11 mouse cellular contexts compared by ENCODE assay signal in the genomic region with DNA sequence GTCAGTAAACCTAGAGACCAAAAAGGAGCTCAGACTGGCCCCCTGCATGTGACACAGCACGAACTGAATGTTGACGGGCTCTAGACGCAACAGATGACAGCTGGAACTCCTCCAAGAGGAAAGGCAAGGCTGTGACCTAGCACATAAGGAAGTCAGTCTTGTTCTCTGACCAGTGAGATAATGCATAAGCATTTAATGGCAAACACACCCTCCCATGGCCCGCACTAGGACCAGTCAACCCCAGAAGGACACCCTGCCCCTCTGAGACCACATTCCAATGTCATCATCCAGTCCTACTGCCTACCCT. TPM values are rescaled to one million over a fixed set of nuclear protein-coding genes. Genes with fewer than 3 reads are reported as not detected.
DNase-seq lines count a peak whose midpoint lies in the region; ATAC-seq lines count a peak whose summit lies in the region.
"Had no signal": no experiment of that assay in that cellular context is flagged by ENCODE, and none has a peak within 500 bp of the region (broad histone marks: within the 10 kb centered on the region; RNA-seq: fewer than 3 reads in every experiment).

No protein-coding gene starts in this region.

- DNase-seq in layer of hippocampus, adult 9-11 months, result peak; percentile 45
- no peak for DNase-seq in layer of hippocampus, postnatal 14 days (ENCODE audit: low spot score in 2 of 2)
- DNase-seq in embryonic facial prominence, embryonic 10.5 days (ENCODE audit: low spot score), result no peak
- DNase-seq in heart, postnatal 10 days, result peak; percentile 47 to 50
- no peak for DNase-seq in forebrain, embryonic 10.5 days (ENCODE audit: extremely low spot score, low spot score)
- DNase-seq in embryo, embryonic 10.5 days (ENCODE audit: low spot score), result no peak
- DNase-seq in hindbrain, embryonic 10.5 days (ENCODE audit: low spot score), result no peak
- DNase-seq: kidney, adult 2 months; left cerebral cortex, postnatal 4 days had no signal

- intact Hi-C loops in heart, postnatal 10 days (cut with DNase I), result loop anchor here (5.0 kb wide), 1 partner anchor 42 kb away; no protein-coding TSS in a partner anchor

- no peaks in the 10 kb centered on the region for H3K9me3 ChIP-seq in embryonic facial prominence, embryonic 10.5 days
- no peaks in the 10 kb centered on the region for H3K9me3 ChIP-seq in forebrain, embryonic 10.5 days
- no peaks in the 10 kb centered on the region for H3K9me3 ChIP-seq in hindbrain, embryonic 10.5 days

- ATAC-seq in megakaryocyte progenitor cell, adult 5-6 weeks (replicated peaks; ENCODE audit: poor library complexity), result peak; percentile 15
- ATAC-seq: Patski had no signal

- H3K27me3 ChIP-seq in embryonic facial prominence, embryonic 10.5 days (replicated peaks; ENCODE audit: low read depth, poor library complexity, severe bottlenecking), result peaks cover 11% of the 10 kb centered on the region
- H3K27me3 ChIP-seq in forebrain, embryonic 10.5 days (ENCODE audit: poor library complexity, severe bottlenecking), result peaks cover 13% of the 10 kb centered on the region
- H3K27me3 ChIP-seq in hindbrain, embryonic 10.5 days (ENCODE audit: insufficient read depth, poor library complexity, severe bottlenecking), result peaks cover 11% of the 10 kb centered on the region; the same call in 1 of the 2 replicates
- H3K27me3 ChIP-seq: Patski had no signal

- H3K4me1 ChIP-seq in embryonic facial prominence, embryonic 10.5 days, result peaks cover 21% of the 10 kb centered on the region
- peaks cover 24% of the 10 kb centered on the region for H3K4me1 ChIP-seq in forebrain, embryonic 10.5 days
- H3K4me1 ChIP-seq in hindbrain, embryonic 10.5 days (replicated peaks), result peaks cover 19% of the 10 kb centered on the region

- H3K4me3 ChIP-seq in embryonic facial prominence, embryonic 10.5 days, result 0 out of 2 replicates have a peak overlapping the region, but pooled peaks have one; percentile 11
- no peak overlapping the region; the same call in 1 of the 2 replicates for H3K4me3 ChIP-seq in forebrain, embryonic 10.5 days
- no peak overlapping the region for H3K4me3 ChIP-seq in hindbrain, embryonic 10.5 days

- H3K36me3 ChIP-seq in embryonic facial prominence, embryonic 10.5 days (replicated peaks), result no peaks in the 10 kb centered on the region
- no peaks in the 10 kb centered on the region for H3K36me3 ChIP-seq in forebrain, embryonic 10.5 days (replicated peaks)
- H3K36me3 ChIP-seq in hindbrain, embryonic 10.5 days, result no peaks in the 10 kb centered on the region

- 88% methylated on average over 4 of the region's 4 CpGs for WGBS in embryonic facial prominence, embryonic 10.5 days
- WGBS in forebrain, embryonic 10.5 days, result 96% methylated on average over 4 of the region's 4 CpGs
- WGBS in hindbrain, embryonic 10.5 days, result 88% methylated on average over 4 of the region's 4 CpGs

- no peak overlapping the region for H3K27ac ChIP-seq in embryonic facial prominence, embryonic 10.5 days (replicated peaks)
- H3K27ac ChIP-seq in forebrain, embryonic 10.5 days, result no peak overlapping the region
- H3K27ac ChIP-seq in hindbrain, embryonic 10.5 days, result no peak overlapping the region

RNA-seq across cellular contexts. Expression of a gene that starts 1.1 kb away (rescaled TPM):
- 100 to 1,000 TPM; 105 to 120 TPM for total RNA-seq in layer of hippocampus, postnatal 14 days (2021)
- 6.8 and 7.5 TPM in 2 replicates for polyA plus RNA-seq in embryonic facial prominence, embryonic 10.5 days (2016; fragmentation: Nextera tagmentation; extraction: Ambion mirVana)
- total RNA-seq in heart, postnatal 10 days (2021), result 10 to 100 TPM; 40.1 to 40.3 TPM
- total RNA-seq in megakaryocyte progenitor cell, adult 5-6 weeks (2015), result 48.2 and 52.8 TPM in 2 replicates
- 77.8 and 78.5 TPM in 2 replicates for total RNA-seq in megakaryocyte progenitor cell, adult 5-6 weeks (2017)
- polyA plus RNA-seq in forebrain, embryonic 10.5 days (2016; fragmentation: Nextera tagmentation; extraction: Ambion mirVana), result 6.2 and 6.4 TPM in 2 replicates
- polyA plus RNA-seq in hindbrain, embryonic 10.5 days (2016; fragmentation: Nextera tagmentation; extraction: Ambion mirVana), result 6.9 and 7.9 TPM in 2 replicates

Comparison
In these comparisons a context has a peak if more than half of its experiments do, and no peak if none do; other contexts are left out.
1. DNase-seq: peak in layer of hippocampus, adult 9-11 months (single experiment) and heart, postnatal 10 days (2 of 2); none in layer of hippocampus, postnatal 14 days (0 of 2), embryonic facial prominence, embryonic 10.5 days (single experiment), forebrain, embryonic 10.5 days (single experiment), embryo, embryonic 10.5 days (single experiment) and hindbrain, embryonic 10.5 days (single experiment).